Mouse (Mus musculus): ENCODE results near the gene Pi16.

DNA sequence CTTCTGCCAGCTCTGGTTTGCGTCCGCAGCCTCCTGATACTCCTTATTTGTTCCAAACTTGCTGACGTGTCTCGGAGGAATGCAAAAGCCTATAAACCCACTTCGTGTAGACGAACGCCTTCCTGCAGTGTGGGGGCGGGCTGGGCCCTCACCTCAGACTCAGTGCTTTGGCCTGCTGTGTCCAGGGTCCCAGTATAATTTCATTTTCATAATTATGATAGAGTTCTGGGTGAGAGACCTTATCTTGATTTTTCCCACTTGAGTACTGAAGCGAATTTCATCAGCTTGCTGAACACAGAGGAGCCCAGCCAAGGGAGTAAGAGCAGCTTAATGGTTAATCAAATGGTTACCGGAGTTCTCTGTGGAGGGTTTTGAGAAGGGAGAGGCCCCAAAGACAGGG, 20.2 kb upstream of the Pi16 start:
- no peak for TF ChIP-seq POLR2A (IDR thresholded peaks at IDR 0.05; ENCODE audit: control insufficient read depth, low read depth, low read length)
- no peak for TF ChIP-seq CTCF (IDR thresholded peaks at IDR 0.05; ENCODE audit: control insufficient read depth, insufficient read depth, insufficient replicate concordance, low read depth, low read length)
